Comparison of ENCODE assay signal across 8 mouse cellular contexts in the genomic region with DNA sequence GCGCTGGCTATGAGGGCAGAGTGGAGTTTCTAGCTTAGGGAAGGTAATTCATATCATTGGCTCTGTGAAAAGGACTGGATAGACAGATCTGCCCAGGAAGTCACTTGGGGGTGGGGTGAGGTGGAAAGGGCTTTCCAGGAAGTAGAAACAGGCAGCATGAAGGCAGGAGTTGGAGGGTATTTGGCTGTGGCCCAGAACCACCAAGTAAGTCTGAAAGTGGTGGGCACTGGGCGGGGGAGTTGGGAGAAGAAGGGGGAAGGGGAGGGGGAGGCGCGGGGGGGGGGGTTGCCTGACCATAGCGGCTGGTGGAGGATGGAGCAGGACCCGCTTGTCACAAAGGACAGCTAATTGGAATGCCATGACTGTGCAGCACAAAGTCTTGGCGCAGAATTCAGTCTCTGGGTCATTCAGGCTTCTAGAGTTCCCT. TPM values are rescaled to one million over a fixed set of nuclear protein-coding genes. Genes with fewer than 3 reads are reported as not detected.
DNase-seq lines count a peak whose midpoint lies in the region; ATAC-seq and TF ChIP-seq lines count a peak whose summit lies in the region.

No protein-coding gene starts in this region.

- peak; percentile 76 for ATAC-seq in forebrain, embryonic 11.5 days (replicated peaks; ENCODE audit: low FRiP score)
- ATAC-seq in kidney, embryonic 16.5 days (ENCODE audit: low FRiP score, low TSS enrichment), result peak; percentile 67

- no peak overlapping the region for H3K27ac ChIP-seq in CH12.LX (ENCODE audit: insufficient read depth, low read depth)
- peak overlapping the region; percentile 18; the same call in 1 of the 2 replicates for H3K27ac ChIP-seq in forebrain, embryonic 11.5 days (ENCODE audit: low read depth, low read length)
- H3K27ac ChIP-seq in kidney, embryonic 16.5 days (ENCODE audit: low read length), result peak overlapping the region; percentile 81
- no peak overlapping the region for H3K27ac ChIP-seq in thymus, adult 2 months (ENCODE audit: control insufficient read depth, insufficient read depth, low read length)

- TF ChIP-seq RAD21 in CH12.LX (IDR thresholded peaks at IDR 0.05; ENCODE audit: low read depth, low read length), result no peak

- TF ChIP-seq POLR2A in CH12.LX (IDR thresholded peaks at IDR 0.05; ENCODE audit: low read depth, low read length), result no peak
- no peak for TF ChIP-seq POLR2A in thymus, adult 2 months (IDR thresholded peaks at IDR 0.05; ENCODE audit: control insufficient read depth, extremely low read depth, insufficient read depth, low read length, poor library complexity)

- peak overlapping the region; percentile 89 for H3K9ac ChIP-seq in CH12.LX (ENCODE audit: insufficient read depth, low read depth)
- peak overlapping the region; percentile 68 for H3K9ac ChIP-seq in forebrain, embryonic 11.5 days (ENCODE audit: low read length)
- peak overlapping the region; percentile 75 for H3K9ac ChIP-seq in kidney, embryonic 16.5 days (replicated peaks; ENCODE audit: low read length)

- no peaks in the 10 kb centered on the region for H3K27me3 ChIP-seq in CH12.LX (replicated peaks)
- no peaks in the 10 kb centered on the region for H3K27me3 ChIP-seq in forebrain, embryonic 11.5 days (ENCODE audit: control insufficient read depth, insufficient read depth, low read length)
- no peaks in the 10 kb centered on the region for H3K27me3 ChIP-seq in kidney, embryonic 16.5 days (ENCODE audit: insufficient read depth, low read length)
- H3K27me3 ChIP-seq in thymus, adult 2 months (ENCODE audit: control insufficient read depth, insufficient read depth, low read length), result no peaks in the 10 kb centered on the region

- H3K9me3 ChIP-seq in CH12.LX (replicated peaks; ENCODE audit: low read length), result peaks cover 9% of the 10 kb centered on the region
- no peaks in the 10 kb centered on the region for H3K9me3 ChIP-seq in forebrain, embryonic 11.5 days (ENCODE audit: control insufficient read depth, low read length)
- peaks cover 3% of the 10 kb centered on the region; the same call in 1 of the 2 replicates for H3K9me3 ChIP-seq in kidney, embryonic 16.5 days (ENCODE audit: low read length)

- 18% methylated on average over 4 of the region's 7 CpGs for WGBS in forebrain, embryonic 11.5 days
- 19% methylated on average over 3 of the region's 7 CpGs for WGBS in kidney, embryonic 16.5 days
- 3% methylated on average over 6 of the region's 7 CpGs for WGBS in thymus, adult 2 months

- dilution Hi-C loops in CH12.LX (cut with MboI; ENCODE audit: extremely low pct_ligation_motif_present, extremely low pct_unique_long_range_greater_than_20kb, low sequenced_read_pairs), result no loop called here

- TF ChIP-seq CTCF in CH12.LX (conservative IDR thresholded peaks at IDR 0.05 in 1 of 2, IDR thresholded peaks at IDR 0.05 in 1 of 2; ENCODE audit: low read depth in 2 of 2, low read length in 2 of 2), result no peak
- no peak for TF ChIP-seq CTCF in thymus, adult 2 months (IDR thresholded peaks at IDR 0.05; ENCODE audit: borderline replicate concordance, control insufficient read depth, extremely low read depth, insufficient read depth, low read length, poor library complexity)

- H3K4me3 ChIP-seq in CH12.LX (replicated peaks in 1 of 3; ENCODE audit: low read depth in 2 of 3, low read length in 2 of 3, poor library complexity in 1 of 3), result peak overlapping the region; percentile 59 to 98 (median 80)
- H3K4me3 ChIP-seq in forebrain, embryonic 11.5 days (ENCODE audit: low read depth, low read length), result peak overlapping the region; percentile 48
- peak overlapping the region; percentile 66 for H3K4me3 ChIP-seq in kidney, embryonic 16.5 days (ENCODE audit: low read length)
- H3K4me3 ChIP-seq in thymus, adult 2 months (ENCODE audit: control insufficient read depth, insufficient read depth, low read length), result peak overlapping the region; percentile 90

- peak overlapping the region; percentile 81 for H3K4me2 ChIP-seq in CH12.LX (ENCODE audit: insufficient read depth, low read depth, poor library complexity, severe bottlenecking)
- H3K4me2 ChIP-seq in forebrain, embryonic 11.5 days (ENCODE audit: low read depth, low read length, severe bottlenecking), result peak overlapping the region; percentile 68
- H3K4me2 ChIP-seq in kidney, embryonic 16.5 days (replicated peaks; ENCODE audit: low read depth, low read length), result peak overlapping the region; percentile 54

- H3K4me1 ChIP-seq in CH12.LX (ENCODE audit: control insufficient read depth in 1 of 2, insufficient read depth in 2 of 2), result peaks cover 6 to 22% of the 10 kb centered on the region in 2 experiments
- peaks cover 4% of the 10 kb centered on the region; the same call in 1 of the 2 replicates for H3K4me1 ChIP-seq in forebrain, embryonic 11.5 days (replicated peaks; ENCODE audit: control insufficient read depth, insufficient read depth, low read length)
- H3K4me1 ChIP-seq in kidney, embryonic 16.5 days (ENCODE audit: insufficient read depth, low read length), result peaks cover 10% of the 10 kb centered on the region; the same call in 1 of the 2 replicates
- H3K4me1 ChIP-seq in thymus, adult 2 months (replicated peaks; ENCODE audit: control insufficient read depth, insufficient read depth, low read length), result peaks cover 11% of the 10 kb centered on the region

- DNase-seq in adrenal gland, adult 2 months, result peak; percentile 9
- no peak for DNase-seq in adrenal gland, adult 18-20 months (ENCODE audit: low spot score in 2 of 2)
- DNase-seq in CH12.LX (ENCODE audit: extremely low read depth), result peak; percentile 40
- peak; percentile 59 for DNase-seq in forebrain, embryonic 11.5 days (ENCODE audit: low spot score)
- DNase-seq in lung, postnatal 25 days (ENCODE audit: low spot score), result peak; percentile 18
- DNase-seq in thymus, adult 2 months, result peak; percentile 41
- no peak for DNase-seq in urinary bladder, postnatal 10 days (ENCODE audit: low spot score)

- in situ Hi-C loops in CH12.LX (cut with MboI; ENCODE audit: low pct_ligation_motif_present, low pct_unique_long_range_greater_than_20kb, low sequenced_read_pairs), result loop anchor here (5.0 kb wide), 1 partner anchor 35 kb away; a partner anchor contains a TSS

- H3K79me2 ChIP-seq in CH12.LX (replicated peaks; ENCODE audit: control insufficient read depth, extremely low read depth, insufficient read depth, poor library complexity, severe bottlenecking), result peaks cover 12% of the 10 kb centered on the region; the same call in 1 of the 2 replicates

- H3K36me3 ChIP-seq in CH12.LX (replicated peaks in 1 of 2; ENCODE audit: control insufficient read depth in 1 of 2, insufficient read depth in 1 of 2, low read length in 1 of 2), result peaks cover 17 to 58% of the 10 kb centered on the region in 2 experiments
- no peaks in the 10 kb centered on the region for H3K36me3 ChIP-seq in forebrain, embryonic 11.5 days (ENCODE audit: control insufficient read depth, insufficient read depth, low read length)
- H3K36me3 ChIP-seq in kidney, embryonic 16.5 days (ENCODE audit: insufficient read depth, low read length), result peaks cover 8% of the 10 kb centered on the region
- H3K36me3 ChIP-seq in thymus, adult 2 months (ENCODE audit: control insufficient read depth, insufficient read depth, low read length), result peaks cover 3% of the 10 kb centered on the region; the same call in 1 of the 2 replicates

- no peak for TF ChIP-seq EP300 in CH12.LX (IDR thresholded peaks at IDR 0.05; ENCODE audit: low read length)

RNA-seq across cellular contexts. Expression of a gene that starts 0.5 kb away (rescaled TPM):
- total RNA-seq in adrenal gland, adult 2 months (2021), result 10 to 100 TPM; 24.0 to 24.3 TPM
- 1.0 and 1.4 TPM in 2 replicates for polyA plus RNA-seq in adrenal gland, adult 2 months (2012; rRNA removed)
- total RNA-seq in adrenal gland, adult 18-20 months (2021), result 10 to 100 TPM; 18.8 to 20.7 TPM
- 9.8 and 11.6 TPM in 2 replicates for total RNA-seq in CH12.LX (2012; rRNA removed)
- 13.6 and 15.6 TPM in 2 replicates for total RNA-seq in CH12.LX (2014; rRNA removed)
- polyA plus RNA-seq in CH12.LX (2012; ENCODE audit: insufficient read length, low read depth), result 25.0 and 27.4 TPM in 2 replicates
- polyA plus RNA-seq in forebrain, embryonic 11.5 days (2014; fragmentation: Nextera tagmentation; extraction: Ambion mirVana), result 6.5 and 7.5 TPM in 2 replicates
- polyA plus RNA-seq in kidney, embryonic 16.5 days (2015; fragmentation: Nextera tagmentation; extraction: Ambion mirVana), result 8.8 and 9.6 TPM in 2 replicates
- polyA plus RNA-seq in thymus, adult 2 months (2012; rRNA removed), result 3.6 and 4.9 TPM in 2 replicates

RNA-seq across cellular contexts. Expression of a gene that starts 24.9 kb away (rescaled TPM):
- total RNA-seq in adrenal gland, adult 2 months (2021), result under 1 TPM in 1 of 2 experiments, not detected in 1; 0.52 TPM
- polyA plus RNA-seq in adrenal gland, adult 2 months (2012; rRNA removed), result not detected in 2 replicates
- total RNA-seq in adrenal gland, adult 18-20 months (2021), result not detected
- total RNA-seq in CH12.LX (2012; rRNA removed) (0.08 TPM in 1 of 2 replicates, not detected in the other), CH12.LX (2014; rRNA removed) (0.46 TPM in 1 of 2 replicates, not detected in the other)
- polyA plus RNA-seq in CH12.LX (2012; ENCODE audit: insufficient read length, low read depth), result 0.19 and 0.34 TPM in 2 replicates
- 0.33 TPM in 1 of 2 replicates, not detected in the other for polyA plus RNA-seq in forebrain, embryonic 11.5 days (2014; fragmentation: Nextera tagmentation; extraction: Ambion mirVana)
- polyA plus RNA-seq in kidney, embryonic 16.5 days (2015; fragmentation: Nextera tagmentation; extraction: Ambion mirVana), result 0.23 TPM in 1 of 2 replicates, not detected in the other
- not detected in 2 replicates for polyA plus RNA-seq in thymus, adult 2 months (2012; rRNA removed)

RNA-seq across cellular contexts. Expression of a gene that starts 34.4 kb away (rescaled TPM):
- 10 to 100 TPM; 34.7 to 40.5 TPM for total RNA-seq in adrenal gland, adult 2 months (2021)
- polyA plus RNA-seq in adrenal gland, adult 2 months (2012; rRNA removed), result 6.3 and 6.6 TPM in 2 replicates
- 10 to 100 TPM; 34.0 to 38.2 TPM for total RNA-seq in adrenal gland, adult 18-20 months (2021)
- 27.8 and 29.9 TPM in 2 replicates for total RNA-seq in CH12.LX (2012; rRNA removed)
- 62.0 and 63.7 TPM in 2 replicates for total RNA-seq in CH12.LX (2014; rRNA removed)
- polyA plus RNA-seq in CH12.LX (2012; ENCODE audit: insufficient read length, low read depth), result 25.9 and 34.8 TPM in 2 replicates
- 98.7 and 121 TPM in 2 replicates for polyA plus RNA-seq in forebrain, embryonic 11.5 days (2014; fragmentation: Nextera tagmentation; extraction: Ambion mirVana)
- polyA plus RNA-seq in kidney, embryonic 16.5 days (2015; fragmentation: Nextera tagmentation; extraction: Ambion mirVana), result 96.5 and 98.1 TPM in 2 replicates
- 5.7 and 5.8 TPM in 2 replicates for polyA plus RNA-seq in thymus, adult 2 months (2012; rRNA removed)

RNA-seq across cellular contexts. Expression of a gene that starts 46.5 kb away (rescaled TPM):
- total RNA-seq in adrenal gland, adult 2 months (2021), result 10 to 100 TPM; 26.6 to 32.3 TPM
- 4.9 and 5.7 TPM in 2 replicates for polyA plus RNA-seq in adrenal gland, adult 2 months (2012; rRNA removed)
- 10 to 100 TPM; 22.6 to 26.7 TPM for total RNA-seq in adrenal gland, adult 18-20 months (2021)
- 13.4 and 21.6 TPM in 2 replicates for total RNA-seq in CH12.LX (2012; rRNA removed)
- total RNA-seq in CH12.LX (2014; rRNA removed), result 22.3 and 25.1 TPM in 2 replicates
- polyA plus RNA-seq in CH12.LX (2012; ENCODE audit: insufficient read length, low read depth), result 25.5 and 38.7 TPM in 2 replicates
- 34.7 and 38.0 TPM in 2 replicates for polyA plus RNA-seq in forebrain, embryonic 11.5 days (2014; fragmentation: Nextera tagmentation; extraction: Ambion mirVana)
- polyA plus RNA-seq in kidney, embryonic 16.5 days (2015; fragmentation: Nextera tagmentation; extraction: Ambion mirVana), result 40.5 and 41.1 TPM in 2 replicates
- 15.3 and 18.8 TPM in 2 replicates for polyA plus RNA-seq in thymus, adult 2 months (2012; rRNA removed)

RNA-seq across cellular contexts. Expression of a gene that starts 46.7 kb away (rescaled TPM):
- 10 to 100 TPM; 34.7 to 40.5 TPM for total RNA-seq in adrenal gland, adult 2 months (2021)
- polyA plus RNA-seq in adrenal gland, adult 2 months (2012; rRNA removed), result 14.1 and 16.9 TPM in 2 replicates
- total RNA-seq in adrenal gland, adult 18-20 months (2021), result 10 to 100 TPM; 32.9 to 35.3 TPM
- 15.3 and 17.9 TPM in 2 replicates for total RNA-seq in CH12.LX (2012; rRNA removed)
- total RNA-seq in CH12.LX (2014; rRNA removed), result 9.0 and 13.0 TPM in 2 replicates
- 16.3 and 21.5 TPM in 2 replicates for polyA plus RNA-seq in CH12.LX (2012; ENCODE audit: insufficient read length, low read depth)
- polyA plus RNA-seq in forebrain, embryonic 11.5 days (2014; fragmentation: Nextera tagmentation; extraction: Ambion mirVana), result 18.3 and 19.8 TPM in 2 replicates
- polyA plus RNA-seq in kidney, embryonic 16.5 days (2015; fragmentation: Nextera tagmentation; extraction: Ambion mirVana), result 13.0 and 14.7 TPM in 2 replicates
- 30.8 and 32.3 TPM in 2 replicates for polyA plus RNA-seq in thymus, adult 2 months (2012; rRNA removed)

Comparison
In these comparisons a context has a peak if more than half of its experiments do, and no peak if none do; other contexts are left out.
1. DNase-seq: peak in adrenal gland, adult 2 months (single experiment), CH12.LX (single experiment), forebrain, embryonic 11.5 days (single experiment), lung, postnatal 25 days (single experiment) and thymus, adult 2 months (single experiment); none in adrenal gland, adult 18-20 months (0 of 2) and urinary bladder, postnatal 10 days (single experiment).
2. H3K27ac ChIP-seq: peak in forebrain, embryonic 11.5 days (single experiment) and kidney, embryonic 16.5 days (single experiment); none in CH12.LX (single experiment) and thymus, adult 2 months (single experiment).
3. Peak in every context shown above with its lines, with median percentiles within 50 percentile points of each other: H3K4me2 ChIP-seq, H3K4me3 ChIP-seq and H3K9ac ChIP-seq.